Mouse (Mus musculus) heart, postnatal 0 days (tissue): ENCODE data around the gene Ankrd10.

Experiments
- CTCF ChIP-seq: IDR thresholded peaks from 2 replicates; pipeline ENCODE4 v1.5.1; 2016; ENCODE audit warnings: antibody characterized with exemption, control low read depth, low read depth
- EP300 ChIP-seq: IDR thresholded peaks from 2 replicates; pipeline ENCODE4 v1.6.1; 2016; ENCODE audit warnings: antibody characterized with exemption, low read depth

GRCm38 (mm10) chr8:11614126-11614835 lies 21.3 kb downstream of the Ankrd10 start:
- TF ChIP-seq CTCF (no peak), EP300 (no peak)
